Mouse (Mus musculus): ENCODE results near the gene Vstm5. TPM values are rescaled to one million over a fixed set of nuclear protein-coding genes. Genes with fewer than 3 reads are reported as not detected.
A peak's percentile ranks its signal among the peaks of the same experiment; 100 is the strongest.

Gene Vstm5
- total and polyA plus RNA-seq, 2 experiments: 0.09 to 0.24 TPM

DNA sequence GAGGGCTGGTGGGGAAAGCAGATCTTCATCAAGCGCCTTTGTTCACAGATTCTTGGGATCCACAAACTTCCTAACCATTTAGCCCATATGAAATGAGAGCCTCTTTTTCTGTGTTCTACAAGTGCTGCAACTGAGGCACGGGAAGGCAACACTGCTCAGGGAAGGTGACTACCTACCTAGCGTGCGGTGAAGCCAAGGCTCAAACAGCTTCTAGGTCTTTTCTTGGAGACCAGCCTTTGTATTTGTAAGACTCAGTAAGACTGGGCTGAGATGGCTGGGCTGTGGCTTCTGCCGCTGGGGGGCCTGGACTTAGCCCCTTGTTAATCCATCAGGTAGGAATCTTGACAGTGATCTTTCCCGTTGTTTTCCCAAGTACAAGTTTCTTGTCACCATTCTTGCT is 1.2 kb downstream of the Vstm5 start:
- no peak overlapping the region for H3K9ac ChIP-seq (ENCODE audit: low read depth, low read length)
- 96% methylated on average over 6 of the region's 6 CpGs for WGBS
- H3K36me3 ChIP-seq (ENCODE audit: control insufficient read depth, insufficient read depth, low read length): no peaks in the 10 kb centered on the region
- no peaks in the 10 kb centered on the region for H3K27me3 ChIP-seq (ENCODE audit: control insufficient read depth, insufficient read depth, low read length)
- H3K79me2 ChIP-seq (ENCODE audit: control insufficient read depth, insufficient read depth, low read length): no peaks in the 10 kb centered on the region
- no peak overlapping the region for H3K27ac ChIP-seq (replicated peaks; ENCODE audit: insufficient read depth, low read depth, low read length)
- no peak for DNase-seq (ENCODE audit: extremely low read depth, low read depth, low spot score)
- no peak overlapping the region for H3K4me3 ChIP-seq (ENCODE audit: insufficient read depth, low read depth, low read length)
- H3K4me1 ChIP-seq (ENCODE audit: control insufficient read depth, insufficient read depth, low read length): no peaks in the 10 kb centered on the region
- TF ChIP-seq POLR2A (IDR thresholded peaks at IDR 0.05; ENCODE audit: extremely low read depth, insufficient read depth, low read length) (no peak), CTCF (IDR thresholded peaks at IDR 0.05; ENCODE audit: low read depth, low read length) (no peak)

DNA sequence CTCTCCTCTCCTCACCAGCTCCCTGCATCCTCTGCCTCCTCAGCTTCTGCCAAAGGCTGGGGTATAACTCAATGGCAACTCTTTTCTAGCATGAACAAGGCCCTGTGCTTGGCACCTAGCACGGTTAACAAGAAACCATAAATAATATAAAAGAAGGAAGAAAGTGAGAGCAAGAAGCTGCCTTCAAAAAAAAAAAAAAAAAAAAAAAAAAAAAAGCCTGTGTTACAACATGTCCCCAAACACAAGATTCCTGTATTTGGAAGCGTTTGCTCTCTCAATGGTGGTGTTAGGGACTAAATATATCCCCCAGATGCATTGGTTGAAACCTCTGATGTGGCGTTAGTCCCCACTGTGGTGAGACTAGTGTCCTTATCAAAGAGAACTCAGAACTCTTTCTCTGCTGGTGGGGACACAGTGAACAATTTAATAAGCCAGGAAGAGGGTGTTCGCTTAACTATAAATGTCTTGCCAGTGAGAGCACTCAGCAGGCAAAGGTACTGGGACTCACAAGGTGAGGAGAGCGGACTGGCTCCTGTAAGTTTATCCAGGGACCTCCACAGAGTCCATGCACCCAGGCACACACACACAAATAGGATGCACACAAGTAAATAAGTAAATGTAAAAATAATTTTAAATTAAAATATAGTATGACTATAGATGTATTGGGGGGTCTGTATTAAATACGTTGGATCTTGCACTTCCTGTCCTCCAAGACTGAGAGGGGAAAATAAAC is 2.2 kb downstream of the Vstm5 start:
- Histone ChIP-seq H3K27me3 (ENCODE audit: control insufficient read depth, insufficient read depth, low read length) (no peaks in the 10 kb centered on the region), H3K4me1 (ENCODE audit: control insufficient read depth, insufficient read depth, low read length) (no peaks in the 10 kb centered on the region), H3K9ac (ENCODE audit: low read depth, low read length) (no peak overlapping the region), H3K79me2 (ENCODE audit: control insufficient read depth, insufficient read depth, low read length) (no peaks in the 10 kb centered on the region), H3K4me3 (ENCODE audit: insufficient read depth, low read depth, low read length) (no peak overlapping the region), H3K27ac (replicated peaks; ENCODE audit: insufficient read depth, low read depth, low read length) (no peak overlapping the region), H3K36me3 (ENCODE audit: control insufficient read depth, insufficient read depth, low read length) (no peaks in the 10 kb centered on the region)
- no peak for DNase-seq (ENCODE audit: extremely low read depth, low read depth, low spot score)
- TF ChIP-seq CTCF (IDR thresholded peaks at IDR 0.05; ENCODE audit: low read depth, low read length) (no peak), POLR2A (IDR thresholded peaks at IDR 0.05; ENCODE audit: extremely low read depth, insufficient read depth, low read length) (no peak)
- WGBS: 70% methylated on average over 6 of the region's 6 CpGs

DNA sequence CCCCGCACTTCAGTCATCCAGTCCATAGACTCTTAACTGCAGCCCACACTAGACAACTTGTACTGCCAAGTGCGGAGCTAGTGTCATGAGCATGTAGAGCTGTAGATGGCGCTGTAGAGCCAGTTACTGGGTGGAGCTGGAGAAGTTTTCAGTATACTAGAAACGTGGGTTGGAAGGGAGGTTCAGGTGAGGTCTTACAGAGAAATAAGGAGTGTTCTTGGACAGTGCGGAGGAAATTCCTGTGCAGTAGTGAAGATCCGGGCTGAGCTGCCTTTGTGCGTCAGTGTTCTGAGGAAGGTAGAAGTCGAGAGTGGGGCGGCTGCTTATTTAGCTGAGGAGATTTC is 2.7 kb downstream of the Vstm5 start:
- Histone ChIP-seq H3K36me3 (ENCODE audit: control insufficient read depth, insufficient read depth, low read length) (no peaks in the 10 kb centered on the region), H3K27ac (replicated peaks; ENCODE audit: insufficient read depth, low read depth, low read length) (no peak overlapping the region), H3K4me1 (ENCODE audit: control insufficient read depth, insufficient read depth, low read length) (no peaks in the 10 kb centered on the region), H3K79me2 (ENCODE audit: control insufficient read depth, insufficient read depth, low read length) (no peaks in the 10 kb centered on the region), H3K4me3 (ENCODE audit: insufficient read depth, low read depth, low read length) (no peak overlapping the region), H3K9ac (ENCODE audit: low read depth, low read length) (no peak overlapping the region), H3K27me3 (ENCODE audit: control insufficient read depth, insufficient read depth, low read length) (no peaks in the 10 kb centered on the region)
- TF ChIP-seq POLR2A (IDR thresholded peaks at IDR 0.05; ENCODE audit: extremely low read depth, insufficient read depth, low read length) (no peak), CTCF (IDR thresholded peaks at IDR 0.05; ENCODE audit: low read depth, low read length) (peak; percentile 56; the same call in 1 of the 2 replicates)
- WGBS: 55% methylated on average over 9 of the region's 9 CpGs
- DNase-seq (ENCODE audit: extremely low read depth, low read depth, low spot score): peak; percentile 46

DNA sequence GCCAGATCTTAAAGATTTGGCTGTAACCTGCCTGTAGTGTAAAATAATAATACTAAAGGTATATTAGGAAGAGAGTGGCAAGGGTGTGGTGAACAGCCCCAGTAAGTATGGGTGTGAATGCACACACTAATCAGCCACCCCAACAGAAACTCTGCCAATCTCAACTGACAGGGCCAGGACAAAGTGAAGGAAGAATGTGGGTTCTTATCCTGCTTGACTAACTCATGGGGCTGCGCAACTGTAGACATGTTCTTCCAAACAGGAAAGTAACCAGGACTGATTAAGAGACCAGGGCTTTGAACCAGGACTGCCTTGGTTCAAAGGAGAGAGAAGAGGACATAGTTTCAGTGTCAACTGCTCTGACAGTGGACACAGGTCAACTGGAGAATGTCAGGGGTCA is 3.3 kb downstream of the Vstm5 start:
- 92% methylated on average over 1 of the region's 1 CpGs for WGBS
- no peaks in the 10 kb centered on the region for H3K36me3 ChIP-seq (ENCODE audit: control insufficient read depth, insufficient read depth, low read length)
- no peak for TF ChIP-seq CTCF (IDR thresholded peaks at IDR 0.05; ENCODE audit: low read depth, low read length)
- TF ChIP-seq POLR2A (IDR thresholded peaks at IDR 0.05; ENCODE audit: extremely low read depth, insufficient read depth, low read length): no peak
- H3K4me3 ChIP-seq (ENCODE audit: insufficient read depth, low read depth, low read length): no peak overlapping the region
- DNase-seq (ENCODE audit: extremely low read depth, low read depth, low spot score): no peak
- no peaks in the 10 kb centered on the region for H3K27me3 ChIP-seq (ENCODE audit: control insufficient read depth, insufficient read depth, low read length)
- no peak overlapping the region for H3K27ac ChIP-seq (replicated peaks; ENCODE audit: insufficient read depth, low read depth, low read length)
- no peak overlapping the region for H3K9ac ChIP-seq (ENCODE audit: low read depth, low read length)
- no peaks in the 10 kb centered on the region for H3K79me2 ChIP-seq (ENCODE audit: control insufficient read depth, insufficient read depth, low read length)
- no peaks in the 10 kb centered on the region for H3K4me1 ChIP-seq (ENCODE audit: control insufficient read depth, insufficient read depth, low read length)

DNA sequence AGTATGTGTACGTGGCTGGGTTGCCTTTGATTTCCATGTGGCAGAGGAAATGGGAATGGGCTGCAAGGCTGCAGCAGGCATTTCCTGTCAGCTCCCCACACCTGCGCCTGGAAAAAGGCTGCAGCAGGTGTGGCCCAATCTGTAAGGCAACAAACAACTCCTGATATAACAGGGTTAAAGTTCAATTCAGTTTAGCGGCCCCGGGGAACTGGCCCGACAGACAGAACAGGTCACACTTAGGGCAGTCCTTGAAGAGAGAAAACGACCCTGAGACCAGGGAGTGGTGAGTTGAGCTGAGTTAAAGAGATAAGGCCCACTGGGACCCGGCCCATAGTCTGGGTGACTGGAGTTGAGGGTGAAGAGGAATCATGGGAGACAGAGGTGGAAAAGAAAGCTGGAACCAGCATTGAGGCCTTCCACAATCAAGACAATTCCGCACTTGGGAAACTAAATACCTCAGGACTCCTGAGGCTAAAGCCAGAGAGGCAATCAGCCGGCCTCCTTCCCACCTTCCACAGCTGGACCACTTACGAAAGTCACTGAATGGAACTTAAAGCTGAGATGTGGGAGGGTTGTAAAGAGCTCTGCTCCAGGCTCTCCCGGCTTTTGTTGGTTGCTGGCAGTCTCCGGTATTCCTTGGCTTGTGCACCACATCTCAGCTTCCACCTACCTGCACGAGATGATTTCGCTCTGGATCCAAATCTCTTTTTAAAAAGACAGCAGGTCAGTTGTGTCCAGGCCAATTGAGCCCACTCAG is 6.7 kb downstream of the Vstm5 start:
- H3K79me2 ChIP-seq (ENCODE audit: control insufficient read depth, insufficient read depth, low read length): no peaks in the 10 kb centered on the region
- H3K36me3 ChIP-seq (ENCODE audit: control insufficient read depth, insufficient read depth, low read length): no peaks in the 10 kb centered on the region
- DNase-seq (ENCODE audit: extremely low read depth, low read depth, low spot score): peak; percentile 37
- H3K9ac ChIP-seq (ENCODE audit: low read depth, low read length): no peak overlapping the region
- no peak overlapping the region for H3K4me3 ChIP-seq (ENCODE audit: insufficient read depth, low read depth, low read length)
- no peak overlapping the region for H3K27ac ChIP-seq (replicated peaks; ENCODE audit: insufficient read depth, low read depth, low read length)
- TF ChIP-seq POLR2A (IDR thresholded peaks at IDR 0.05; ENCODE audit: extremely low read depth, insufficient read depth, low read length): no peak
- no peak for TF ChIP-seq CTCF (IDR thresholded peaks at IDR 0.05; ENCODE audit: low read depth, low read length)
- 57% methylated on average over 14 of the region's 14 CpGs for WGBS
- no peaks in the 10 kb centered on the region for H3K4me1 ChIP-seq (ENCODE audit: control insufficient read depth, insufficient read depth, low read length)
- H3K27me3 ChIP-seq (ENCODE audit: control insufficient read depth, insufficient read depth, low read length): no peaks in the 10 kb centered on the region

DNA sequence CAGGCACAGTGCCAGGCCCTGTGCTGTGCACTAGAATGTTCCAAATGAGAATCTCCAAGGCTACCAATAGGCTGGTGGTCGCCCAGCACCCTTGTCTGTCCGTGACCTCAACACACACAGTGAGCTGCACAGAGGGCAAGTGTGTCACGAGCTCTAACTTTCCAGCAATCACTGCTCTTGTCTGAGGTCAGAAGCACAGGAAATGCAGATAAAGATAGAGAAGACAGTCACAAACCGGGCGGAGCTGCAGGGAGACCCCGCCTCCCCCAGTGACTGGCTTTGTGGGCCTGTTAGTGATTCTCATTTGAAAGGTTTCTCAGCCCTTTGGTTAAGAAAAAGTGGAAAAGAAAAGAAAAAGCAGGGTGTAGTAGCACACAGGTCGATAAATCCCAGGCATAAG is 11.5 kb downstream of the Vstm5 start:
- no peaks in the 10 kb centered on the region for H3K79me2 ChIP-seq (ENCODE audit: control insufficient read depth, insufficient read depth, low read length)
- no peaks in the 10 kb centered on the region for H3K27me3 ChIP-seq (ENCODE audit: control insufficient read depth, insufficient read depth, low read length)
- no peak for DNase-seq (ENCODE audit: extremely low read depth, low read depth, low spot score)
- no peak overlapping the region for H3K4me3 ChIP-seq (ENCODE audit: insufficient read depth, low read depth, low read length)
- 79% methylated on average over 7 of the region's 7 CpGs for WGBS
- H3K36me3 ChIP-seq (ENCODE audit: control insufficient read depth, insufficient read depth, low read length): no peaks in the 10 kb centered on the region
- H3K27ac ChIP-seq (replicated peaks; ENCODE audit: insufficient read depth, low read depth, low read length): no peak overlapping the region
- H3K4me1 ChIP-seq (ENCODE audit: control insufficient read depth, insufficient read depth, low read length): no peaks in the 10 kb centered on the region
- TF ChIP-seq POLR2A (IDR thresholded peaks at IDR 0.05; ENCODE audit: extremely low read depth, insufficient read depth, low read length): no peak
- H3K9ac ChIP-seq (ENCODE audit: low read depth, low read length): no peak overlapping the region
